Mouse (Mus musculus) gastrocnemius, postnatal 4 days (tissue): ENCODE results near the gene Tmem147. TPM values are rescaled to one million over a fixed set of nuclear protein-coding genes. Genes with fewer than 3 reads are reported as not detected.
A peak's percentile ranks its signal among the peaks of the same experiment; 100 is the strongest.

Source experiments
- DNase-seq, 2 experiments: peaks; one replicate each; pipeline ENCODE4 v3.0.0; 2021 to 2022; ENCODE audit warnings: low spot score in 2 of 2, mixed read lengths in 2 of 2
- total RNA-seq, 2 experiments: library from RNA; stranded (reverse); gene quantifications; 2 replicates each; pipeline ENCODE4 v1.2.3; 2021

The Tmem147 gene
- total RNA-seq, 2 experiments from 2014 or later = 144 to 145 TPM

DNA sequence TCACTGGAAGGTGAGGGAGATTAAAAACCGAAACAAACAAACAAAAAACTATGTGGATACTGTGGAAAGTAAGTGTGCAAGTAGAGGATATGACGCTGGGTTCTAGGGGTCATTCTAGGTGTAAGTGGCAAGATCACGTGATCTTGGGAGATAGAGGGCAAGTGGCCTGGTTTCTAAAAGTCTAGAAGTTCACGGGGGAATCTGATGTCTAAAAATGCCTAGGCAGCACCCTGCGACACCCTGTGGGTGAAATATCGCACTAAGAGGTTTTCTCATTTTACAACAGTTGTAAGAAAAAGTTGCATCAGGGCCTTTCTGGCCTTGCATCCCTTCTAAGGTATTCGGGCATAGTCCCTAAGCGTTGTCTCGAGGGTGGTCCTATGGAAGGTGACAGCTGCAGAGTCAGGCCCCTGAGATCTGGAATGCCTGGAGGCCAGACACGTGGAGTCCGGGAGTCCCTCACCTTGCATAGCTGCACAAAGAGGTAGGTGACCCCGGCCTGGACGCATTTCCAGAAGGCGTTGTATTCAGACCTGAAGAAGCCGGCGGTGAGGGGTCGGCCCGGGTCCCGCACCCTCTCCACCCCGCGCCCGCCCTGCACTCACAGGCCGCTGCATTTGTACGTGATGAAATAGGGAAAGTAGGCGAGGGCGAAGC lies 473 bp downstream of the Tmem147 start:
- no peak for DNase-seq

DNA sequence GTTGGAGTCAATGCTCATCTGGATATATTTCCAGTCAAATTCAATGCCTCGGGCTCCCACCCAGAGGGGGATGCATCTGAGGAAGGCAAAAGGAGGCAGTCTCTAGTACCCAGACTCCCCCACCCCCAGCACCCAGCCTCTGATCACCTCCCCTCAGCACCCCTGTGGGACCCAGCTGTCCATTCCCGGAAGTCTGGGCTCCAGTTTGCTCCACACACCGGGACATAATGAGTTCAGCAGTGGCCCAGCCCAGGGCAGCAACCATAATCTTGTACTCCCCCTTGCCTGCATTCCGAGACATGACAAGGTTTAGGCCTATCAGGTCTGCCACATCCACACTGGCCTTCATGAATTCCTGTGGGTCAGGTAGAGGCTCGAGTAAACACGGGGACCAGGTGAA lies 1.1 kb downstream of the Tmem147 start:
- DNase-seq = no peak

DNA sequence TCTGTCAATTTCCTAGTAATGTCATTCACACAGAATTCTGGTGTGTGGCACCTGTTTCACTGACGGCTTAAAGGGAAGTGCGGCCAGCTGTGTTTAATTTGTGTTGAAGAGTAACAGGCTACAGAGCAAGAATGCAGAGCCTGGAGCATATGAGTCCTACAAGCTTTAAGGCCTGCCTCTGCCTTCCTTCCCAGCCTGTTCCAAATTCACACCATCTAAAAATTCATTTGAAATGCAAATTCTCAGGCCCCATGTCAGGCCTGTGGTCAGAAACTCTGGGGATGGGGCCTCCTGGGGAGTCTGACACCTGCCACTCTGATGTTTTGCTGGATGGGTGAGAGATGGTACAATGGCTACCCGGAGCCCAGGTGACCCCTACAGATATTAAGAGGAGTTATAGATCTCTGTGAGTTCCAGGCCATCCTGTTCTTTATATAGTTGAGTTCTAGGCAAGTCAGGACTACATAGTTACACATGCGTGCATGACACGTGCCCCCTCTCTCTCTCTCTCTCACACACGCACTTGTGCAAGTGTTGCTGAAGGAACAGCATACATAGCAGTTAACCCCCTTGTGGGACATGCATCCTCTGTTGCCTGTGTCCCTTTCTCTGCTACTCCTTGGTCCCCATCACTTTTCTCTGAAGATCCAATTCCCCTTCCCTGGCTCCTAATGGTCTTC lies 5.9 kb downstream of the Tmem147 start:
- DNase-seq = no peak

DNA sequence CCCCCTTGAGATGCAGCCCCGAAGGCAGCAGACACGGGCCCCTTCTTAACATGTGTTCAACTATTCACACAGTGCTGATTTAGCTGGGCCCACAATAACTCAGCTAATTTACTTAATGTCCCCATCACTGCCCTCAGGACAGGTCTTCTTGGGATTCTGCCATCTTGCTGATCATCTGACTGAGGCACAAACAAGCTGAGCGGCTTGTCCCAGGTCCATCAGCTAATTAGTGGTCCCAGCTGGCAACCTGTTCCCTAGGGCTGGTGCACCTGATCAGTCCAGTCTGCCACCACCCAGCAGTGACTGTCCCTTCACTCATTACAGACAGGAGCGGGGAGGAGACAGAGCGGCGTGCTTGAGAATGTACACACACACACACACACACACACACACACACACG lies 8.1 kb downstream of the Tmem147 start:
- no peak for DNase-seq

DNA sequence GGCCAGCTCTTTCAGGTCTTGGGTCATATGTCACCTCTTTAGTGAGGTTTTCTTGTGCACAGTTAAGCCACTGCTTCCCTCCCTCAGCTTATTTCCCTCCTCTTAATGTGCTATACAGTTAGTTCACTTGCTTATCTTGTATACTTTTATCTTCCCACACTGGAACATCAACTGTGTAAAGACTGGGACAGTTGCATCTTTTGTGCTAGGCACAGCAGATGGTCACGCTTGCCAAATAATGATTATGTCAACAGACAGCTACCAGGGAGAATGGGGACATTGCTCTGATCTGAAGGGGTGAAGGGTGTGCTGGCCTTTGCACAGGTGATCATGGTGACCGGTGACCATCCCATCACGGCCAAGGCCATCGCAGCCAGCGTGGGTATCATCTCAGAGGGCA lies 9.7 kb downstream of the Tmem147 start:
- no peak for DNase-seq

- no peak for DNase-seq
These were observed 11.7 kb downstream of the Tmem147 start for GRCm38 (mm10) chr7:30717716-30718046.

DNA sequence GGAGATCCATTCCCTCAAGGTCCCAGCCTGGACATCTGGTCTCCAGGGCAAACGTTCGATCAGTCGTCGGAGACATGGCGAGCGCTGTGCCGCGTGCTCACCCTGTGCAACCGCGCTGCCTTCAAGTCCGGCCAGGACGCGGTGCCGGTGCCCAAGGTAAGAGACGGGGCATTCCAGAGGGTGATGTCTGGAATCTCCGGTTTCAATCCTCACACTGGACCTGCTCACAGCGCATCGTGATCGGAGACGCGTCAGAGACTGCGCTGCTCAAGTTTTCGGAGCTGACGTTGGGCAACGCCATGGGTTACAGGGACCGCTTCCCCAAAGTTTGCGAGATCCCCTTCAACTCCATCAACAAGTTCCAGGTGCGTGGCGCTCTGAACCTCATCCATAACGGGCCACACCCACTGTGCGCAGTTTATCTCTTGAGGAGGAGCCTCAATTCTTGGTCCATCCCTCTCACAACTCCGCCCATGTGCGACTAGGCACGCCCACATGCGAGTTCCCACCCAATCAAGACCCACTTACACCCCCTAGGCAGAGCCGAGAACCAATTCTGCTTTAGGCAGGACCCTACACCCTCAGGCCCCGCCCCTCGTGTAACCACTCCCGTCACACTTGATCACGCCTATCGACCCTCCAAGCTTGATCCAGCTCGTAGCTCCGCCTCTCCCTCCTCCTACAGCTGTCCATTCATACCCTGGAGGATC lies 12.2 kb downstream of the Tmem147 start:
- peak in 1 of 2 experiments; percentile 29 for DNase-seq

- DNase-seq = no peak
These were observed 17.4 kb downstream of the Tmem147 start, which contains the start of gene Atp4a for GRCm38 (mm10) chr7:30711942-30712341. Gene Atp4a (plus strand): TSS chr7:30712209.

DNA sequence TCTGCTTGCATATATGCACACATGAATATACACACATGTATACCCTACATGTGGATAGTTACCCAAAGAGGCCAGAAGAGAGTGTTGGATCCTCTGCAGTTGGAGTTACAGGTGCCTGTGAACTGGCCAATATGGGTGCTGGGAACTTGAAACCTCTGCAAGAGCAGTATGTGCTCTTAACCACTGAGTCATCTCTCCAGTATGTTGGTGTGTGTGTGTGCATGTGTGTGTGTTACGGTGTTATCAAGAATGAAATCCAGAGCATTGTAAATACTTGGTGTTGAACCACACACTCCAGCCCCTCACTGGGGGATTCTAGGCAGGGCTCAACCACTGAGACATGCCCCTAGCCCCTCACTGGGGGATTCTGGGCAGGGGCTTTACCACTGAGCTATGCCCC lies 21.9 kb downstream of the Tmem147 start:
- no peak for DNase-seq

DNA sequence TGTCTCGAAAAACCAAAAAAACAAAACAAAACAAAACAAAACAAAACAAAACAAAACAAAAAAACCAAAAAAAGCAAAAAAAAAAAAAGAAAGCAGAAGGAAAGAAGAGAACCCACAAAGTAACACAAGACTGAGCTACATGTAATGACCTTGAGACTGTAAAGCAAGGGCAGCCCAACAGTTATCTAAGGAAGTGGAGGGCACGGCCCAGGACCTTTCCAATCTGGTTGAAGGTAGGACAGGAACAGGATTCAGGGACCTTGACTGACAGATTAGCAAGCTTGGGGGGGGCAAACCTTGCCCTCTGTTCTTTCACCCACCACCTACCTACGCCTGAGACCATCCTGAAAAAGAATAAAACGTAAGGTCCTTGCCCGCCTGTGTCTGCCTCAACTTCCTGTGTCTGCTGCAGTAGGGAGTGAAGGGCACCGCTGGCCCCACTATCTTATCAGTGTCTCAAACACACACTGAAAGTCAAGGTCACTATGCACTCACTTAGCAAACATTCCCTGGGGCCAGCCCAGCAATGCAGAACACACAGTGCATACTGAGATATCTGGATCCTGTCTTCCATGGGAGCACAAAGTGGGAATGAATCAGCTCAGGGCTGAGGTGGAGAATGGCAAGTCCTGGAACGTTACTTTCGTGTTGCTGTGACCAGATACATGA lies 23.0 kb downstream of the Tmem147 start:
- no peak for DNase-seq

DNA sequence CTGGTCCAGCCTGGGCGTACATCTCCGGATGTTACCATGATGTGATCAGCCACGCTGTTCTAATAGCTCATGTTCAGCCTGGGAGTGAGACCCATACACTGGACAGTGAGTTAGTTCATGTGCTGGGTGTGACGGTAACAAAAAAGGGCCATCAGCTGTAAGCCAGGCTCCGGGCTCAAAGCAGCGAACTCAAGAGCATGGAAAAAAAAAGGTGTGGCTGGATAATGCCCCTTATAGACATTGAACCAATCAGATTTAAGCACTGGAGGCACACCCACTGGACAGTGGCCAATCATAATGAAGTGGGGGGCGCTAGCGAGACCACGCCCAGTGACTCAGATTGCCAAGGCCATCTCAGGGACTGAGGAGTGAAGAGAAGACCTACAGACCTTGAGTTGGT lies 30.8 kb downstream of the Tmem147 start, which contains the start of gene 2200002J24Rik:
TSS of gene 2200002J24Rik (plus strand) at position 338 of the 400 bp plus-strand sequence.
- no peak for DNase-seq

GRCm38 (mm10) chr7:30698101-30698500 lies 31.2 kb downstream of the Tmem147 start:
- no peak for DNase-seq

- no peak for DNase-seq
These were observed 41.0 kb downstream of the Tmem147 start for GRCm38 (mm10) chr7:30688325-30688724.

DNA sequence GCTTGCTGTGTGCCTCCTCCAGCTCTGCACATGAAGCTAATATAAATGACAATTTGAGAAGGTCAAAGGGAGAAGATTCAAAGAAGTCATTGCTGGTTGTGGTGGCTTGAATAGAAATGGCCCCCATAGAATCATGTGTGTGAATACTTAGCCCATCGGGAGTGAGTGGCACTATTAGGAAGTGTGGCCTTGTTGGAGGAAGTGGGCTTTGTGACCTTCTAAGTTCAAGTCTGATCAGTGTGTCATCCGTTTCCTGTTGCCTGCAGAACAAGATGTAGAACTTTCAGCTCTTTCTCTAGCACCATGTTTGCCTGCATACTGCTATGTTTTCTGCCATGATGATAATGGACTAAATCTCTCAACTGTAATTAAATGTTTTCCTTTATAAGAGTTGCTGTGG lies 45.9 kb downstream of the Tmem147 start:
- DNase-seq = no peak

GRCm38 (mm10) chr7:30681897-30682296 lies 47.4 kb downstream of the Tmem147 start:
- no peak for DNase-seq

- DNase-seq = peak in 1 of 2 experiments; percentile 30
These were observed 50.9 kb downstream of the Tmem147 start for GRCm38 (mm10) chr7:30678263-30678975.

Other genes with a start within 250 kb of the Tmem147 start
- gene Prodh2, start 235.9 kb downstream of the Tmem147 start, total RNA-seq = under 1 TPM in 1 of 2 experiments, not detected in 1; 0.44 TPM
- gene Arhgap33, start 194.5 kb downstream of the Tmem147 start, total RNA-seq = 1 to 10 TPM; 9.6 to 9.8 TPM
- 100 to 1,000 TPM; 182 to 186 TPM for gene Hspb6, start 177.4 kb downstream of the Tmem147 start, total RNA-seq
- 10 to 100 TPM; 10.1 to 10.4 TPM for gene Proser3, start 177.2 kb downstream of the Tmem147 start, total RNA-seq
- 10 to 100 TPM; 17.3 to 18.6 TPM for gene Lin37, start 169.7 kb downstream of the Tmem147 start, total RNA-seq
- 10 to 100 TPM; 55.6 to 62.4 TPM for gene U2af1l4, start 166.2 kb downstream of the Tmem147 start, total RNA-seq
- gene Gm49396, start 166.2 kb downstream of the Tmem147 start, total RNA-seq = 1 to 10 TPM; 2.6 to 2.9 TPM
- 100 to 1,000 TPM in 1 of 2 experiments, 10 to 100 TPM in 1; 87.0 to 103 TPM for gene Psenen, start 165.9 kb downstream of the Tmem147 start, total RNA-seq
- gene Igflr1, start 164.1 kb downstream of the Tmem147 start, total RNA-seq = 1 to 10 TPM; 1.5 to 1.7 TPM
- gene Kmt2b, start 140.8 kb downstream of the Tmem147 start, total RNA-seq = 10 to 100 TPM; 34.0 to 34.2 TPM
- gene Zbtb32, start 130.6 kb downstream of the Tmem147 start, total RNA-seq = not detected
- gene Upk1a, start 116.7 kb downstream of the Tmem147 start, total RNA-seq = under 1 TPM; 0.32 to 0.67 TPM
- gene Cox6b1, start 103.4 kb downstream of the Tmem147 start, total RNA-seq = 1,000 to 10,000 TPM; 1,025 to 1,032 TPM
- not detected for gene Etv2, start 93.7 kb downstream of the Tmem147 start, total RNA-seq
- gene Rbm42, start 79.2 kb downstream of the Tmem147 start, total RNA-seq = 10 to 100 TPM; 54.6 to 56.2 TPM
- 10 to 100 TPM in 1 of 2 experiments, 1 to 10 TPM in 1; 7.1 to 10.4 TPM for gene Haus5, start 64.5 kb downstream of the Tmem147 start, total RNA-seq
- not detected for gene Pmis2, start 57.9 kb downstream of the Tmem147 start, total RNA-seq
- not detected for gene 2200002J24Rik, start 30.6 kb downstream of the Tmem147 start, total RNA-seq
- gene Atp4a, start 17.3 kb downstream of the Tmem147 start, total RNA-seq = not detected
- gene Gapdhs, start 14.1 kb upstream of the Tmem147 start, total RNA-seq = not detected
- gene Sbsn, start 21.9 kb upstream of the Tmem147 start, total RNA-seq = 1 to 10 TPM; 4.1 to 4.6 TPM
- 1 to 10 TPM in 1 of 2 experiments, under 1 TPM in 1; 0.86 to 1.2 TPM for gene Dmkn, start 34.2 kb upstream of the Tmem147 start, total RNA-seq
- 10 to 100 TPM; 13.2 to 13.9 TPM for gene Krtdap, start 58.4 kb upstream of the Tmem147 start, total RNA-seq
- gene Ffar2, start 94.2 kb upstream of the Tmem147 start, total RNA-seq = 1 to 10 TPM; 1.8 to 2.5 TPM
- not detected for gene Ffar3, start 126.6 kb upstream of the Tmem147 start, total RNA-seq
- gene Ffar1, start 132.0 kb upstream of the Tmem147 start, total RNA-seq = not detected
- under 1 TPM; 0.54 to 0.81 TPM for gene Cd22, start 150.8 kb upstream of the Tmem147 start, total RNA-seq
- 10 to 100 TPM; 11.8 to 12.3 TPM for gene Mag, start 185.3 kb upstream of the Tmem147 start, total RNA-seq
- gene Hamp2, start 195.1 kb upstream of the Tmem147 start, total RNA-seq = not detected
- under 1 TPM in 1 of 2 experiments, not detected in 1; 0.78 TPM for gene Hamp, start 214.5 kb upstream of the Tmem147 start, total RNA-seq
- 10 to 100 TPM; 79.3 to 80.5 TPM for gene Usf2, start 227.3 kb upstream of the Tmem147 start, total RNA-seq
- gene Lsr, start 243.9 kb upstream of the Tmem147 start, total RNA-seq = under 1 TPM; 0.74 to 0.75 TPM
- under 1 TPM in 1 of 2 experiments, not detected in 1; 0.20 TPM for gene Fam187b, start 244.2 kb upstream of the Tmem147 start, total RNA-seq